Mouse (Mus musculus): Measurements from ENCODE around the gene B3galt2.
"Not testable (repeated sequence)": the region's sequence is repeated elsewhere in the genome, so short reads cannot be mapped to it uniquely, and the experiment has no call there.

B3galt2 gene

DNA sequence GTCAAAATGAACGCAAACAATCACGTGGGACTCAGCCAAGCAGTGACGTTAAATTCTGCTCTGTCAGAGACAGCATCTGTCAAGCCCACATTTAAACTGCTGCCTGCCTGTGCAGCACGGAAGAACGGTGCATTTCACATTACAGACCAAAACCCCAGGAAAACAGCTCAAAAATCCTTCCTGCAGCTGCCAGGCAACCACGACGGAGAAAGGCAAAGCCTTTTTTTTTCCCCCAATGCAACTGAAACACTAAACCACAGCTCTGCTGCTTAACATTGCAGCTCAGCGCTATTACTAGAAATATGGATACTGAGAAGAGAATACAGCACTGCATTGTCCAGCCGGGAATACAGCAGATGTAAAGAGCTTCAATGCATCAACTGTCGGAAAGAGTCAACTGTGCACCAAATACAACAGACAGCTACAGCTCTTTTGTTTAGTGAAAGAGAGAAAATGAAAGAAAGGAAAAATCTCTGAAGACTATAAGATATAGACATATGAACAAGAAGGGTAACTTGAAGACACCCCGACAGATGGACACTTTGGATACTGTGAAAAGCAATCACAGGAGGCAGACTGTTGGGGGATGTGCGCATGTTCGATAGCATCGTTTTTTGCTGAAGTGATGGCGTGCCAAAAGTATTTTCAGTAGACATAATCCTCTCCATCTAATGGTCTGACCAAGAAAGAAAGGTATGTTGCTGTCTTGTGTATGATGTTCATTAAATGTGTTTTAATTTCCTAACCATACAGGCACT lies at the start of gene B3galt2:
Gene B3galt2 (plus strand): TSS at position 15 of the 758 bp plus-strand sequence.
- DNase-seq (ENCODE audit: low spot score in 2 of 2), result no peak

DNA sequence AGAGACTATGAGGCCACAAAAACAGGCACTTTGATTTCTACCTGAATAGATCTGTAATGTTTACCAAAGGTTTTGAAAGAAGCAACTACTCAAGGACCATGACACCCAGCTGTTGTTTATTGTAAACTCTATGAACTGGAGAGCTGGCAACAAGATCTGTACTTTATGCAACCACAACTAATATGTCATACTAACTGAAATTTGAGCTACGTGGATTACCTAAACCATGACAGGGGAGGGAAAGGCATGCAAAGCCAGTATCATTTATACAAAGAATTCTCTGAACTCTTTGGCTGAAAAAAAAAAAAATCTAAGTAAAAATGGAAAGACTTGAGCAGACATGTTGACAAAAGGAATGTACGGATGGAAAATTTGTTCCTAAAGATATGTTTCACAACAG lies 43.6 kb upstream of the B3galt2 start:
- DNase-seq (ENCODE audit: low spot score in 2 of 2), result no peak

DNA sequence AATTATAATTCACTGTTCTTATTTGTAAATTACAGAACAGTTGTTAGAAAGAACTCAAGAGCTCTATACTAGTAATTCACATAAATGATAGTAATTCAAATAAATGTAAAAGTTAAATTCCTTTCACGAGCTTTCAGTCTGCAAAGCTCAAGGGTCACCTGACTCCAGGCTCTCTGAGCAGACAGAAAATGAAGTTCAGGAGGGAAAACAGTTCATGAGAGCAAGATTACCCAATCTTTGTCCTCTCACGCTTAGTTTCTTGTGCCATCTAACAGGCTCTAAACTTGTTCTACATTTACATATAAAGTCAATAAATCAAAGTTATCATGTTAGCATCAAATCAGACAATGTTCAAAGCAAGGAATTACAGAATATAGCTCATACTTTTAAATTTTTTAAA lies 31.6 kb upstream of the B3galt2 start:
- DNase-seq (ENCODE audit: low spot score in 2 of 2), result no peak

DNA sequence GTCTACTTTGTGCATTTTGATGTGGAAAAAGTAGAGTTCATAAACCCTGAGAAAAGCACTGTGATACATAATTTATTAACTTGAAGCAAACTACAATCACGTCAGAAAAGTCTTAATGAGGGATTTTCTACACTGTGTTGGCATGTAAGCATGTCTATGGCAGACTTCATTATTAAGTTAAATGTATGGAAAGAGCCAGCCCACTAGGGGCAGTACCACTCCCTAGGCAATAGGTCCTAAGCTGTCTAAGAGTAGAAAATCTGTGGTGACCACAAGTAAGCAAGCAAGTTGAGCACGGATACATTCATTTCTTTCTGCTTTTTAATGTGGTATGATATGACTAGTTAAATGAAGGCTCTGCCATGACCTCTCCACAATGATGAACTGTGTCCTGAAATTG lies 27.6 kb upstream of the B3galt2 start:
- no peak for DNase-seq (ENCODE audit: low spot score in 2 of 2)

DNA sequence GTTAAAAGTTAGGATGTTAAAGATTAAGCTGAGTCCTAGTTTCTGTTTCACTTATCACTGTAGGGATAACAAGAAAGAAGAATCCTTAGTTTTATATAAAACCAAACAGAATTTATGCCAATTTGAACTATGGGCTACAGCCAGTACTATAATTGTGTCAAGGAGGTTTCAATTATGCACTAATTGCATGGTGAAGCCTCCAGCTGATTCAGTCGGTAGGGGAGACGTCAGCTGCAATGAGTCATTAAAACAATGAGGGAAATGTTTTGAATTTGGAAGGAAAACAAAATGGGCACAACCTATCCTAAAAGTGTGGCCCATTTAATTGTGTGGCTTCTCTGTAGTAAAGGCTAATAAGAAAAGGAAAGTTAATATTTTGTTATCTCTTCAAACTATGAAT lies 20.7 kb upstream of the B3galt2 start:
- no peak for DNase-seq (ENCODE audit: low spot score in 2 of 2)

DNA sequence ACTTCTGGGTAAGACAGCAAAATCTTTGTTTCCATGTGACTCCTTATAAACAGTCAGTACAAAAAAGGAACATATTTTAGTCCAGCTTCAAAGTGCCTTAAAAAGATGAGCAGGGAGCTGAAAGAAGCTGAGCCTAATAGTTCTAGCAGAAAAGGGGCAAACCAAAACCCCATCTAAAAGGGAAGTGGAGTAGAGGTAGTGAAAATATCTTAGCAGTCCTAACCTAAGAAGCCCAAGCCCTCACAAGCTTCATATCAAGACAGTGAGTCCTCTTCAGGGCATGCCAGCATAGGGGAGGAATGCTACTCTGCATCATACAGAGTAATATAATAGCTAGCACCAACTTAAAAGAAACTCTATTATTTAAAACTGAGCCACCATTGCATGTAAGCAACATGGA lies 18.5 kb upstream of the B3galt2 start:
- DNase-seq (ENCODE audit: low spot score in 2 of 2), result no peak

DNA sequence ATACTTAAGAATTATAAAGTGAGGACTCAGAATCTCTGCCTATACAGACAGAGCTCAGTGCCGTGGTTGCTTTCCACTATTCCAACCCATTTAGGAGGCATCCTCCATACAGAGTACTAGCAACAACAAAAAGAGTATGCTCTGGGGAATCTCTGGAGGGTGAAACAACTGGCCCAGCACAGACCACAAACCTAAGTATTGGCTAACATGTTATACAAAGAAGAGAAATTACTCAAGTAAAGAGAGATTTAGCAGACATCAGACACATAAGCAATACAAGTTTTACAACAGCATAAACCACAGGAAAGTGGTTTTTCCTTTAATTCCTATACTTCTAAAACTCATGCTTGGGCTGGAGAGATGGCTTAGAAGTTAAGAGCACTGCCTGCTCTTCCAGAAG lies 17.8 kb upstream of the B3galt2 start:
- DNase-seq (ENCODE audit: low spot score in 2 of 2), result no peak

DNA sequence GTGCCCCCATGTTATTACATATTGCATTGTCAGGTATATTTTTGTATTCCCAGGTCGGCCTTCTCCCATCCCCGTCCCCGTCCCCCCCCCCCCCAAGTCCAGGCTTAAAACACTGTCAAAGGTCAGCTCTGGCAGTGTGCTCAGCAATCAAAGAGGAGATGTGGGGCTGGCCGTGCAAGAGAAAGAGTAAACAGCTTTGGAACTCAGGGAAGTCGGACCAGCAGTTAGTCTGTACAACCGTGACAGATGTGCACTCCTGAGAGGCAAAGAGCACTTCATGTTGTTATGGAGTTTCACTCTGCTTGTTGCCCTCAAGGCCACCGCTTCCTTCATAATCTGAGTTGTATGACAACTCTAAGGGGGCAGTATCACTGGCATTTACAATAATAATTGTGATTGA lies 9.1 kb upstream of the B3galt2 start:
- DNase-seq (ENCODE audit: low spot score in 2 of 2), result no peak

DNA sequence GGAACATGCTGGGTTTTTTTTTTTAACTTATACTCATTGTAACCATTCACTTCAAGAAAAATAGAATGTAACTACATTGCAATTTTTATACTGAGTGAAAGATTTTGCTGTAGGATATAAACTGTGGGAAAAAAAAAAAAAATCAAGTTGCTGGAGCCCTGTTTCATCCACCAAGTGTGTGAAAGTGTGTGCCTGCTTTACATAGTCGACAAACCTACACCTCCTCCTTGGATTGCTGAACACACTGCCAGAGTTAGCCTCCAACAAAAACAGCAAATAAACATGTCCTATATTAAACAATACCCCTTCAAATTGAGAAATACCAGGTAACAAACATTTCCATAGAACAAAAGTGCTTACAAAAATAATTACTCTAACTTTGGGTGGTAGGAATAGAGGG lies 8.1 kb upstream of the B3galt2 start:
- DNase-seq (ENCODE audit: low spot score in 2 of 2), result no peak

DNA sequence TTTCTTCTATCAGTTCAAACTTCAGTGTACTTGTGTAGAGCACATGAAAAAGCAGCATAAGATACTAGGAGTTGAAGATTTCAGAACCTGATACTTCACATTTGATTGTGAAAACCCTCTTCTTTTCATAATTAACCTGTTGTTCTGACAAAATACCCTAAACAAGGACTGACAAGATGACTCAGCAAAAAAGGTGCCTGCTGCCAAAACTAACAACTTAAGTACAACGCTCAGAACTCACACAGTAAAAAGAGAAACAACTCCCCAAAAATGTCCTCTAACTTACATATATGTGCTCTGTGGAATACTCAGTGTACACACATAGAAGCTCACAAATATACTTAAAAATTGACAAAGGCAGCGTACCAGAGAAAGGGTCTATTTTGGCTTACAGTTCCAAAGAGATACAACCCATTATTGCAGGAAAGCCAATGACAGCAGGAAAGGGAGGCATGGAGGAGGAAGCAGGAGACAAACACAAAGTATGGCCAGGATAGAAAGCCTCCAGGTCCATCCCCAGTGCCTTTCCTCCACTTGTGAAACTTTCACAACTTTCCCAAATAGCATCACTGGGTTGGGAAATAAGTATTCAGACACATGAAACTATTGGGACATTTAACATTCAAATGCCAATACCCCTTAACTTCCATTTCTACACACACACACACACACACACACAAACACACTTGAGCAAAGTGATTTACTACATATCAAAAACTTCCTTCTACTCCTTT lies 7.4 kb upstream of the B3galt2 start:
- no peak for DNase-seq (ENCODE audit: low spot score in 2 of 2)

DNA sequence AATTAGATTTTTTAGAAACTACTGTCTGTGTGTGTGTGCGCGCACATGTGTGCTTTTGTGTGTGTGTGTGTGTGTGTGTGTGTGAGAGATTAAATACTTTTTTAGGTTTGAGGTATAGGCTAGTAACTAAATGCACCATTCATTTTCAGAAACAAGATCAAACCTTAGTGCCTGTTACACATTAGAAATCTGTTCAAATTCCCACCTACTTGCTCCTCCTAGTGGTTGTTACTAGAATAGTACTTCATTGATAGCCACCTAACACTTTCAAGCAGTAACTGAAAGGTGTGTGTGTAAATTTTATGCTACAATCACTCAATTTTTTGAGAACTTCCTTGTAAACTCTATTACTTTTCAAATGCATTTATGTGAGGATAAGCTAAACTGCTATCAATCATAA lies 3.8 kb downstream of the B3galt2 start:
- DNase-seq (ENCODE audit: low spot score in 2 of 2), result no peak

DNA sequence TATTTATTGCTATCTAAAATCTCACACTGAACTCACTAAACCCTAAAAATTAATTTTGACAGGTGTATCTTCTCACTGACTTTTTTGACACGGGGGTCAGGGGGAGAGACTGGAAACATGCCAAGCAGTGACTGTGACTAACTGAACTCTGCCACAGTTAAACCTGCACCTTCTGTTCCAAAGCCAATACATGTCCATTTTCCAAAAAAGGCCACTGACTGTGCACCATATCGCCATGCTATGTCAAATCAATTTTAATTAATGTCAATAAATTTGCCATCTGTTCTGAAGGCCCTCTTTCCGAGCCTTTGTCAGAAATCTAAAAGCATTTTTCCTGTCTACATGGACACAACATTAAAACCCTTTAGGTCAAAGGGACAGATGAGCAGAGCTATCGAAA lies 4.9 kb downstream of the B3galt2 start:
- DNase-seq (ENCODE audit: low spot score in 2 of 2), result no peak

DNA sequence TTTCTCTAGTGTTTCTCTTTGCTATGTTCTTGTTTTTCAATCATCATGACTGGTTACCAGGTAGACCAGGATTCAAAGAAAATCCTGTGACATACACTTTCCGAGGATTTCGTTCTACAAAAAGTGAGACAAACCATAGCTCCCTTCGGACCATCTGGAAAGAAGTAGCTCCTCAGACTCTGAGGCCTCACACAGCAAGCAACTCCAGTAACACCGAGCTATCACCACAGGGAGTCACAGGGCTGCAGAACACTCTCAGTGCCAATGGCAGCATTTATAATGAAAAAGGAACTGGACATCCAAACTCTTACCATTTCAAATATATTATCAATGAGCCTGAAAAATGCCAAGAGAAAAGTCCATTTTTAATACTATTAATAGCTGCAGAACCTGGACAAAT lies 5.8 kb downstream of the B3galt2 start:
- no peak for DNase-seq (ENCODE audit: low spot score in 2 of 2)

DNA sequence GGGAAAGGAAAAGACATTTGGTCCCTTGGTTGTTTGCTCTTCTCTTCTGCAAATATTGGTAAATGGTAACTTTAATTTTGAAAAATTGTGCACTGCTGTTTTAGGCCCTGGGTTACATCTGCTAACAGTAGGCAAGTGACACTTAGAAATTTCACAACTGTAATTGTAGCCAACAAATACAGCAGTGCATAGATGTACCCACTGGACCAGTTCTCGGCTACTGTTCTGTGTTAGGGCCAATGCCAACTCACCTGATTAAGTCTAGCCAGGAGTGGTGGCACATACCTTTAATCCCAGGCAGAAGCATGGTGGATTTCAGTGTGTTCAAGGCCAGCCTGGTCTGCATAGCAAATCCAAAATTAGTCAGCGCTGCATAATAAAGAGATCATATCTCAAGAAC lies 9.9 kb downstream of the B3galt2 start:
- no peak for DNase-seq (ENCODE audit: low spot score in 2 of 2)

DNA sequence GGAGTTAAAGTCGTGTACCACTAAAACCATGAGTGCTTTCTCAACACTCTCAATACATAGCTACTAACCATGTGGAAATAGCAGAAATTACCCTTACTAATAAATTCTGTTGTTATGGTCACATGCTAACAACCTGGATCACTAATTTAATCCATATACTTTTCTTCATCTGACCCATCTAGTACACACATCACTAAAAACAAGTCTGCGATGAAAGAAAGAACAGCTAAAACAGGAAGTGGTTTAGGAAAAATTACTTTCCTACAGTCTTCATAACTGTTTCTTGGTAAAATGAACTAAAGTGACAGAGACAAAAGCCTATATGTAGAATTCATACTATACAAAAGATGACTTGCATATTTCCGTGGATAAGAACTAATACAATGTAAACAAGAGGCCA lies 13.2 kb downstream of the B3galt2 start:
- DNase-seq (ENCODE audit: low spot score in 2 of 2), result no peak

DNA sequence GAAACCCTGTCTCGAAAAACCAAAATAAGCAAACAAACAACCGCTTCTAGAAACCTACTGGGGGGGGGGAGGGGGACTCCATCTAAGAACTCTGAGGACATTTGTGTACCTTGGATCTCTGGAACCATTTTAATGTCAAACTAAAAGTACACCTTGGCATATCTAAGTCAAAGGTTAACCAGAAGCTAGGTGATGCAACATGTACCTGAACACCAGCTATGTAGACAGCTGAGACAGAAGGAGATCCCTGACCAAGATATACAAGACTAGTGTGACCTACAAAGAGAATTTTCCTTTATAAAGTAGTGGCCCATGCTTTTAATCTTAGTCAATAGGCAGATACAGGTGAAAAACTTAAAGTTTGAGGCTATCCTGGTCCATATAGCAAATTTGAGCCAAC lies 22.7 kb downstream of the B3galt2 start:
- DNase-seq (ENCODE audit: low spot score in 2 of 2), result no peak

DNA sequence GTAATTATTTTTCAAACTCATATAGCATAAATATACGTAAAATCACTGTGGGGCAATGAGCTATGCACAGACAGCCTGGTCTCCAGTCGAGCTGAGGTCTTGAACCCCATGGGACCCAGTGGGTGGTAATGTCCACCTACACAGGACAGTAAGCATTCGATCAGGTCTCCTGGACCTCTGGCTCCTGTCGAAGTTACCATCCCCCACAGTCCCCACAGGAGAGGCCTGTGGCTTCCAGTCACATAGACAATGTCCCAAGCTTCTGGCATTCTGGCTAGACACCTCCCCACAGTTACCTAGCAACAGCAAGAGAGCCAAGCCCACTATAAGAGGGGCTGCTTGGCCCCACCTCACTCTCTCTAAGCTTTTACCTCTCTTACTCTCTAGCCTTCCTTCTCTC lies 24.3 kb downstream of the B3galt2 start:
- DNase-seq (ENCODE audit: low spot score in 2 of 2), result not testable (repeated sequence)

DNA sequence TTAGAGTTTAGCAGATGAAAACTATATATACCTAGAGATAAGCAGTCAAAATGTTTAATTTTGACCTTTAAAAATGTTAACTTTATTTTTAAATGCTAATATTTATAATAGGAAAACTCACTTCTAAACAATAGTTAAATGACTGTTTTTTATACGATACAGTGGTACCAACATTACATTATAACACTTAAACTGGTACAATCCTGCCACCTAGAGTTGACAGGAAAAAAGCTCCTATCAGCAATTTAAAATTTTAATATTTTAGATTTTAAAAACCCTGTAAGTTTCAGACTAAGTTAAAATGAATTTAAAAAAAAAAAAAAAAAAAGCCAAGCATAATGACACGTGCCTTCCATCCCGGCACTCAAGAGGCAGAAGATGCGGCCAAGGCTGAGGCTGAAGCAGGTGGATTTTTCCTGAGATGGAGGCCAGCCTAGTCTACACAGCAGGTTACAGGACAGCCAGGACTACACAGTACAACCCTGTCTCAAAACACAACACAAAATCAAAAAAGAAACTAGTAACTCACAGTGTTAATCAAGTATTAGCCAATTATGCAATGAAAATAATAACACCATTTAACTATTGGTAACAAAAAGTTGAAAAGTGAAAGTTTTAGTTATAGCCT lies 35.4 kb downstream of the B3galt2 start:
- DNase-seq (ENCODE audit: low spot score in 2 of 2), result no peak

DNA sequence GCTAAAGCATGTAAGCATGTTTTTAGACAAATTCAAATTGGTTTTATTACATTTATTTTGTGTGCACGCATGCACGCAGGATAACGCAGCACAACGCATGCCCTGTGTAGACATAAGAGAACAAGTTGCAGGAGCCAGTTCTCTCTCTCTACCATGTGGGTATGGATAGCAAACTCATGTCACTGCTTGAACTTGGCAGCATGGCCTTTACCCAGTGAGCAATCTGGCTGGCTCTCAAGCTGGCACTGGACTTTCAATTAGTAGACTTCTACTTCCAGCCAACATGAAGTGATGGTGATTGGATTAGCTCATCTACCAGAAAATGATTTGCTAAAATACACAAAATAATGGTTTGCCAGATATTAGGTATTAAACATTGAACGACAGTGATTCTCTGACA lies 40.6 kb downstream of the B3galt2 start:
- no peak for DNase-seq (ENCODE audit: low spot score in 2 of 2)

DNA sequence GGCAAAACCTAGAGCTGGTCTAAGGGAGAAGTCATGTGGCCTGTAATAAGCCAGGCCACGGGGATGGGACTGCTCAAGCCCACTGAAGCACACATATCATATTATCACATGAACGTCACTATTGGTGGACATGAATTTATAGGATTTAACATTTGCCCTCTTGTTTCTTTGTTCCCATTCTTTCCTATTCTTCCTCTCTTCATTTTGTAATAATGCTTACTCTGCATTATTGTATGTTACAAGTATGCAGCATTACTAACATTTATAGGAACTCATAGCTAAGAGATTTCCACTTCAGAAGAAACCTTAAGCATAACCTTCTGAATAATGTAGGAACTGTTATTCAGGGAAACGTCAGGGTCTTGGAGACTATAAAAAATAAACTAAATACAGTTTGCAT lies 44.4 kb downstream of the B3galt2 start:
- no peak for DNase-seq (ENCODE audit: low spot score in 2 of 2)

DNA sequence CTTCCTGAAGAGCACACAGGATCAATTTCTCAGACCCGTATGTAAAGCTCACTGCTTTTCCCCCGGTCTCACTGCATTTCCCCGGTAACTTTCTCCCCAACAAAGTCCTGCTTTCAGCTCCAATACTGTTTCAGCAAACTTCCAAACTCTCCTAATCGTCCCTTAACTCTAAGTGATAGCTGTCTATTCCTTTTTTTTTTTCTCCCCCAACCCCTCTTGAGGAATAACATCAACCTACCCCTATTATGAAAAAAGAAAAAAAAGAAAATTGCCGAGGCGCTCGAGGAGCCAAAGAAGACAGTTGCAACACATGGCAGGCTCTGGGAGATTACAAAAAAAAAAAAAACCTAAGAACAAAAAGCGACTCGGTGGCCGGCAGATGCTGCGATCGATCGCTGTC lies 61.3 kb downstream of the B3galt2 start:
- DNase-seq (ENCODE audit: low spot score in 2 of 2), result no peak

DNA sequence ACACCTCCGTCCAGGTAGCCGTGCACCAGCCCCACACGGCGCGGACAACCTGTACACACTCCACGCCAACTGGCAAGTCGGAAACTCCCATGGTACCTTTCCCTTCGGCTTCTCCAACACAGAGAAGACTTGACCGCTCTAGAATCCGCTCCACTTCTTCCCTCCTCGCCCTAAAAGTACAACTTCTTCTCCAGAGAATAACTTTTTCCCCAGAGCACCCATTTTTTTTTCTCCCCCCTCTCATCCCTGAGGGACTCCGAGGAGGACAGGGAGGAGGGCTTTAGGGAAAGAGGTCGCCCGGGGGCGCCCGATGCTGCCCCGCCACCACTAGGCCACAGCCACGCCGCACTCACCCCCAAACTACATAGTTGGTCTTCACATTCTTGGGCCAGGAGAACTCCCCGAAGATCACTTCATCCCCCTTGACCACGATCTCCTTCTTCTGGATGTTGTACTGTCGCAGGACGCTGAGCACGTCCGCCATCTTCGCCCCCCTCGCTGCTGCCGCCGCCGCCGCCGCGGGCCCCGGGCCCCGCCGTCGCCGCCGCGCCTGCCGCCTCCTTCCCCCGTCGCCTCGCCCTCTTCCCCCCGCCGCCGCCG lies 61.8 kb downstream of the B3galt2 start:
- DNase-seq (ENCODE audit: low spot score in 2 of 2), result peak in 1 of 2 experiments; percentile 53

All from spleen, postnatal 10 days (tissue).